Mouse (Mus musculus) MEL (cell line): Measurements from ENCODE around the gene Gm28919.
"Not testable (repeated sequence)": the region's sequence is repeated elsewhere in the genome, so short reads cannot be mapped to it uniquely, and the experiment has no call there.

Experiments
- CTCF ChIP-seq, 3 experiments: IDR thresholded peaks in 2 of 3; conservative IDR thresholded peaks in 1 of 3; 2 replicates each; pipeline ENCODE4 v1.5.1; 2011 to 2012; ENCODE audit warnings: low read length in 3 of 3, low read depth in 2 of 3, mild to moderate bottlenecking in 2 of 3, improper control_type of control experiment in 1 of 3, inconsistent platforms in 1 of 3, mixed read lengths in 1 of 3, moderate library complexity in 1 of 3; ENCODE audit not compliant: control insufficient read depth in 1 of 3, insufficient read depth in 1 of 3, poor library complexity in 1 of 3, severe bottlenecking in 1 of 3
- GATA1 ChIP-seq: IDR thresholded peaks from 2 replicates; pipeline ENCODE4 v1.6.1; 2011; ENCODE audit warnings: low read depth, low read length, improper control_type of control experiment
- MYB ChIP-seq: IDR thresholded peaks from 2 replicates; pipeline ENCODE4 v1.6.1; 2011; ENCODE audit warnings: mild to moderate bottlenecking, low read depth, low read length, improper control_type of control experiment
- POLR2AphosphoS5 ChIP-seq: IDR thresholded peaks from 2 replicates; pipeline ENCODE4 v1.6.1; 2012; ENCODE audit warnings: low read depth, borderline replicate concordance, mild to moderate bottlenecking, inconsistent platforms, low read length, moderate library complexity, mixed read lengths

GRCm38 (mm10) chrY:6583246-6583645 is at the start of gene Gm28919:
- not testable (repeated sequence) for TF ChIP-seq MYB; CTCF (IDR thresholded peaks at IDR 0.05 in 2 of 3, conservative IDR thresholded peaks at IDR 0.05 in 1 of 3; ENCODE audit: control insufficient read depth in 1 of 3, insufficient read depth in 1 of 3, low read depth in 2 of 3, low read length in 3 of 3, poor library complexity in 1 of 3, severe bottlenecking in 1 of 3); GATA1; POLR2AphosphoS5
